Mouse (Mus musculus): ENCODE data around the gene Kcnh4.

Gene Kcnh4

DNA sequence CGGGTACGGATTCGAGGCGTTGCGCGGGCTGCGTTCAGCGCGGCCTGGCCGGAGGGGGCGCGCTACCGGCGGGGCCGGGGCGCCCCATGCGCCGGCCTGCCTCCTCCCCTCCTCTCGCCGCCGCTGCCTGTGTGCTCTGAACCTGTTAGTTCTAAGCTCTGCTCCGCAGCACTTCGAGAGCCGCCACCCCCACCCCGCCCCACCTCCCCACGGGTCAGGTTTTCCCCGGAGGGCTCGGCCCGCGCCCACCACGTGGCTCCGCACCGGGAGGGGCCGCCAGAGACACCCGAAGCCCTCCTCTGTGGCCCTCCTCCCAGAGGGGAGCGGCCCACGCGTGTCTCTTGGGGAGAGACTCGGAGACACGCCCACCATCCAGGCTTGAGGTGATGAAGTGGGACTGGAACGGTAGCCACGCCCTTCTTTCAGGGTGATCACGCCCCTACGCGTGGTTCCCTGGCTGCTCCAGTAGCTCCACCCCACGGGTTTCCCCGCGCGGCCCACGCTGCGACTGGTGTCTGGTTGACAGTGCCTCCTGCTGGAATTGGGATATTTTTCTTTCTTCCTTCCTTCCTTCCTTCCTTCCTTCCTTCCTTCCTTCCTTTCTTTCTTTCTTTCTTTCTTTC is at the start of gene Kcnh4:
Gene Kcnh4, minus strand, starts transcription at position 332 of the 623 bp plus-strand sequence.
- DNase-seq (ENCODE audit: low spot score in 2 of 2) = peak; percentile 86 to 88

DNA sequence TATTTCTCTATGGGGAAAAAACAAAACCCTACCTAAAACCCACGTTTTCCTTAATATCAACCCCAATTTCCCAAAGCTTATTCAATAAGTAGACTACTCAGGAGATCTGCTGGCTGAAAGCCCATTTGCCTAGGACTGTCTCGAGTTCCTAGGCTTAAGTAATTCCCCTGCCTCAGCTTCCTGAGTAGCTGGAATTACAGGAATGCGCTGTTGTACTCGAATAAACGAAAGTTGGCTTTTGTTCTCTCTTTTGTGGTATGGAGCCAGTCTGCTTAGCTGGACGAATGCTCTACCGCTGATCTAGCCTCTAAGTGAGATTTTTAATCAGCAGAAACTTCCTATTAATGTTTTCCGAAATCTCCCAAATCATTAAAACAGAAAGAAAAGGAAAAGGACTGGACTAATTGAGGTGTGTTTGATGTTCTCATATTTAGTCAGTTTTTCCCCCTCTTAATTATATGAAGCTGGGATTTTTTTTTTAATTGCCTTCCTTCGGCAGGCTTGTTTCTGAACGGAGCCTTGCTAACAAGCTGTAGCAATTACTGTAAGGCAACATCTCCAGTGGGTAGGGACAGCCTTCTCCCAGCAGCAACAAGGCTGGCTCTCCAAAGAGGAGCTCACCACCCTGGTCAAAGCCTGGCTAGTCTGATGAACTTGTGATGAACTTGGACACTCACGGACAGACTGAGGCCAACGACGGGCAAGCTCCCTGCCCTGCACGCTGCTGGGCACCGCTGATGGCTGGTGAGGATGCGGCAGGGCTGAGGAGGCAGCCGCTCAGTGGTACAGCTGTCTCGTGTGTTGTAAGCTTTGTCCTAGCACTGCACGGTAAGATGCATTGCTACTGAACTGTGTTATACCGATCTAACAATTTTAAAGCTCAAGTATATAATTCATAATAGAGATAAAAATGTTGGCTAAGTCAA is 46.9 kb upstream of the Kcnh4 start:
- no peak for DNase-seq (ENCODE audit: low spot score in 2 of 2)

DNA sequence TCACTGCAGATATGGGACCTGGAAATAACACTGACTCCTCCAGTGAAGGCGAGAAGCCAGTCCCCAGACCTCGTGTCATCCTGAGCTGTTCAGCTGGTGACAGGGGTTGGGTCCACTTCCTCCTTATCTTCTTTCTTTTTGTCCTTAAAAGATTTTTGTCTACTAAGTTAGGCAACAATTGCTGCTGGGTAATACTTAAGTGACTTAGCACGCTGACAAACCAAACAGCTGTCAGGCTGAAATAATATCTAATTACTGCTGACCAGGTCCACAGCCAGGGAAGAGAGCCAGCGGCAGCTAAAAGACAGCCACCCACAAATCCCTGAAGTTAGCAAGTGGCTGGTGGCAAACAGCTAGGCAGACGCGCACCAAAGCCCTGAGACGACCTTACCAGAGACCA is 45.8 kb upstream of the Kcnh4 start:
- DNase-seq (ENCODE audit: low spot score in 2 of 2) = no peak

DNA sequence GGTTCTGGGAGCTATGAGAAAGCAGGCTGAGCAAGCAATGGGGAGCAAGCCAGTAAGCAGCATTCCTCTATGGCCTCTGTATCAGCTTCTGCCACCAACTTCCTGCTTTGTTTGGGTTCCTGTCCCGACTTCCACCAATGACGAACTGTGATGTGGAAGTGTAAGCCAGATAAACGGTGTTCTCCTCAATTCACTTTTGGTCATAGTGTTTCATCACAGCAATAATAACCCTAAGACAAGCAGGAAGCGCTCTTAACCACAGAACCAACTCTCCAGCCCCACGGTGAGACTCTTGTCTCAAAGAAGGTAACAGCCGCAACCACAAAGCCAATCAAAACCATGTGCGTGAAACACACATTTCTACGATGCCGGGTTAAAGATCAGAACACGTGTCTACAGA is 44.7 kb upstream of the Kcnh4 start:
- no peak for DNase-seq (ENCODE audit: low spot score in 2 of 2)

DNA sequence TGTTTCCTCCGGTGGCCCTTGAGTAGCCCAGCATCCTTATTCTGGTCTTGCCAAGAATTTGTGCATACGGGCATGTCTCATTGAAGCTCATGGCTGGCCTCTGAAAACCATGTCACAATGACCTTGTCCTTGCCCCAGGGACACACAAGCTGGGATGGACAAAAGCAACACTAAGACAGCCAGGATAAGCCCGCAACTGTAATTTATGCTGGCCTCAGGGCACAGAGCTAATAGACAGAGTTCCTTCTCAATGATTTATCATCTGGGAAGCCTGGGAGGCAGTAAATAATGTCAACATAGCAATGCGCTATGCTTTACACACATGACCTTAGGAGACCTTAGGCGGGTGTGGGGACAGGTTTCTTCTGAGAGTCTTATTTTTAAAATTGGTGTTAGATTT is 39.7 kb upstream of the Kcnh4 start:
- no peak for DNase-seq (ENCODE audit: low spot score in 2 of 2)

DNA sequence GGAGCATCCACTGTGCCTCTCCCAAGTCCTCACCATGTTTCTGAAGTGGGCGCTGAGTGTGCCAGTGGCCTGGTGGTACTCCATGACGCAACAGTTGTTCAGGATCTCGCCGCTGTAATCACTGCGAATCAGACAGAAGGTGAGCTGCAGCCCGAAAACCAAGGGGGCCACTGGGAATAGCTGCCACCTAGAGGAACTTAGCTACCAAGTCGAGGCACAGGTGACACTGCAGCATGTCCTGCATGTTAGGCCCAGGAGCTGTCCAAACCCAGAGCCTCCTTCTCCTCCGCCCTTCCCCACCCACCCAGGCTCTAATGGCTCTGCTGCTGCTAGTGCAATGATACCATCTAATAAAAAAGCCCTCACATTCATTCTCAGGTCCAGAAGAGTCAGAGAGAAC is 36.8 kb upstream of the Kcnh4 start:
- DNase-seq (ENCODE audit: low spot score in 2 of 2) = no peak

DNA sequence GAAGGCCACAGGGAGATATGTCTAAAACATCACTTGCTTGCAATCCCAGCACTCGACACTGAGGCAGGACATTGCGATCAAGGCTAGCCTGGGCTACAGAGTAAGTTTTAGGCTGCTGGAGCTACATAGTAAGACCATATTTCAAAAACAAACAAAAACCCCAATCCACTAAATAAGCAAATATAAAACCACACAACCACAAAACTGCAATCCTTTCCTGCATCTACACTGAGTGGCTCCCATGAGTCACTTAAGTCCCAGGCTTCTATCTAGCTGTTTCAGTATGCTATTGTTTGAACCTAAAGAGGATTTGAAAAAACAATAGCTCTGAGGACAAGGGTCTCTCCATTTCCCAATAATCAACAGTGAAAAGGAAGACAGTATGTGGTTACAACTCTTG is 35.6 kb upstream of the Kcnh4 start:
- DNase-seq (ENCODE audit: low spot score in 2 of 2) = no peak

DNA sequence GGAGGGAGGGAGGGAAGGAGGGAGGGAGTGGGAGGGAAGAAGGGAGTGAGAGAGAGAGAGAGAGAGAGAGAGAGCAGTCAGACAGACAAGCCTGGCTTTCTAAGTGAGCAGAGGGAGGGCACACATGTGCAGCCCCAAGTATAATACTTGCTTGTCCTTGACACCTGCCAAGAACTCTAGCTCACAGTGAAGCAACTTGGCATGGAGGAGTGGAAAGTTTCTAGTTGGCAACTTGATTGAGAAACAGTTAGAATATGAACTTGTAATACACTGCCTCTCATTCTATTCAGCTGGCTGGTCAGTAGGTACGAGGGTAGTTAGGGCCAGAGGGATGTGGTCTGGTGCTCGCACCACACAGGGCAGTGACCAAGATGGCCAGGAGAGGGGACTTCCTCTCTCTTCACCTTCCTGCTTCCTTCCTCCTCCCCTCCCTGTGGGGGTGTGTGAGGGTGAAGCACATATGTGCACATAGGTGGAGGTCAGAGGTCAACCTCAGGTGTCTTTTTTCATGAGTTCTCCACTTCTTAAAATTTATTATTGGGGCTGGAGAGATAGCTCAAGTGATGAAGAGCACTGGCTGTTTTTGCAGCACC is 31.8 kb upstream of the Kcnh4 start:
- DNase-seq (ENCODE audit: low spot score in 2 of 2) = no peak

DNA sequence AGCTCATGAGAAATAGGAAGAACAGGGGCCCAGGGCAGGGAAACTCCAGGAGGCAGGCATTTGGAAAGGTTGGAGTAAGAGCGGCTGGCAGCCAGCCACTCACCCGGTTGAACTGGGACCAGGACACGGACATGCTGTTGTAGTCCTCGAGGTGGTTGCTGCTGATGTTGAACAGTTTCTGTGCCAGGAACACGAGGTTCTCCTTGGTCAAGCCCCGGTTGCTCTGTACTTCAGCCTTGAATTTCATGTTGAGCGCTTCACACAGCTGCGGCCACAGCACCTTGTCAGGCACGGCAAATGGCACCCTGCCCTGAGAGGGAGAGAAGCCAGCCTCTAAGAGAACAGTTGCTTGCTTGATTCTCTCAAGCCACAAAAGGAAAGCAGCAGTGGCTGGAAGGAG is 30.9 kb upstream of the Kcnh4 start:
- DNase-seq (ENCODE audit: low spot score in 2 of 2) = peak; percentile 27 to 31

DNA sequence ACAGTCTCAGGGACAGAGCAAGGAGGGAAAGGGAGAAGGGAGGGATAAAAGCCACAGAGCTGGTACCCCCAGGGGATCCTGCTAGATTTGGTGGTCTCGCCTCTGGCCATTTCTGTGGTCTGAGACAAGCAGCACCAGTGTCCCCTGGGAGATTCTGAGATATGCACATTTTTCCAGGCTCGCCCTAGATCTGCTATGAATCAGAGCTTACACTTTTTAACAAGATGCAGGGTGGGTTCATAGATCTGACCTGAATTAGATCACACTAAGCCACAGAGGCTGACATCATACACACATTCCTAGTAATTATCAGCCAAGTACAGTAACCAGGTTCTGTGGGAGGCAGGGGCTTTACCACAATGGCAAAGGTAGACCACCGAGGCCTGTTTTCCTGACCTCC is 30.0 kb upstream of the Kcnh4 start:
- no peak for DNase-seq (ENCODE audit: low spot score in 2 of 2)

DNA sequence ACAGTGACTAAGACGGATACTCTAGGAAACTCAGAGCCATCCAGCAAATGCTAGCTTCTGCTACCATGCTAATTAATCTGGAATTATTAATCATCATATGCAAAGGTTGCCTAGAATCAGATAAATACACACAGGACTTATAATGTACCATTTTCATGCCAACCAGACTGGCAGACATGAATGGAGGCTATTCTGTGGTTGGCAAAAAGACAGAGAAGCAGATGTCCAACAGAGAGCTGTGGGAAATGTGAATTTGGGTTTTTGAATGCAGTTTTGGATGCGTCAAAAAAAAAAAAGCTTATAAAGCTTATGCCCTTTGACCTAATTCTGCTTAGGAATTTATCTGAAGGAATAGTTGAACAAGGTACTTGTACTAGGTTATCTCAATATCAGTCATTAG is 26.0 kb upstream of the Kcnh4 start:
- no peak for DNase-seq (ENCODE audit: low spot score in 2 of 2)

DNA sequence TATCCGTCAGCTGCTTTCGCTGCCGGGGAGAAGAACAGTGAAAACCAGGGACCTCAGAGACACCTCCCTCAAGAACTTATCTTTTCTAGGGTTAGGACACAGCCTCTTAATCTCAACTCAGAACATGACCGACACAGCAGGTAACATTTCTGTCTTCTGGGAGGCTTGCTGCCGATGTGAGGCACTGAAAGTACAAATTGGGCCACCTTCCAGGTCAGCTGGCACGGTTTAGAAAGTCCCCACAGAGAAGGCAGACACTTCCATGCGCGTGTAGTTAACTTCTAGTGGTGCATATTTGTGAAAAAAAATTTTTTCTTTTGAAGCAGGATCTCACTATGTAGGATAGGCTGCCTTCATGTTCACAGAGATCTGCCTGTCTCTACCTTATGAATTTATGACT is 24.5 kb upstream of the Kcnh4 start:
- DNase-seq (ENCODE audit: low spot score in 2 of 2) = no peak

DNA sequence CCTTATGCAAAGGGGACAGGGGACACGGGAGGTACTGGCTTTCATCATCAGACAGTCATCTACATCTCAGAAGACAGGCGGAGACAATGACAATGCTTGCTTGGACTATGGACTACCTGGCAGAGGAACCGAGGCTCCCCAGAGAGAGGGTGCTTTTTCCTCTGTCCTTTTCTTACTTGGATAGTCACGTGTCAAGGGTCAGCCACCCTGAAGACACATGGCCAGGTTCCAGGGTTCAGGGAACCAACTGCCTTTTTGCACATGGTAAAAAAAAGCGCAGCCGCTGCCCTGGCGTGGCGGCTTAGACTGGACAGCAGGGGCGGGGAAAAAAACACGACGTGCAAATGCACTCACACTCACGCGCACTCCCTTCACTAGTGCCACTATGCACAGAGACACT is 22.8 kb upstream of the Kcnh4 start:
- DNase-seq (ENCODE audit: low spot score in 2 of 2) = no peak

DNA sequence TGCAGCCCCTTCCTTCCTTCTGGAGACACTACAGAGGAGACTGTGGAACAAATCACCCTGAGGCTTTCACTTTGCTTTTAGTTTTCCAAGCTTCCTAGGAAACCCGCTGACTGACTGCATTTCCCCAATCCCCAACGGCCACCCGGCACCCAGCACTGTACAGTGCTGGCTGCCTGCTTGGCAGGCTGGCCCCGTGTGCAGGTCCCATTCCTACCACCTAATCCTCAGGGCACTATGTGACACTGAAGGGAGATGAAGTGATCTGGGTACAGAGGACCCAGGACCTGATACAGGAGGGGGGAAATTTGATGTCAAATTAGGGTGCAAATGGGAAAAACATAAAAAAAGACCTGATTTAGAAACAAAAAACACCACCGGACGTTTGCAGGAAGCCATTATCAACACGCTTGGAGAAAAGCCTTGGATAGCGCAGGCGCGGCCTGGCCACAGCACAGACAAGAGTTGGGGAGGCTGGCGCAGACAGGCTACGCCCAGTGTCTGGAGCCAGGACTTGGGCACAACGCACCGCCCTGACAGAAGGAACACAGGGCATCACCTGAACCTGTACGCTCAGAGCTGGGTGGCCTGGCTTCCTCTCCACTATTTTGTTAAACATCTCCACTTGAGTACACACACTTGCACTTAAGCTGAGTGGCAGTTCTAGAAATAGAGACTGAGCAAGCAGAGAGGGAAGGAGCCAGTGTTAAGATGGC is 22.2 kb upstream of the Kcnh4 start:
- no peak for DNase-seq (ENCODE audit: low spot score in 2 of 2)

DNA sequence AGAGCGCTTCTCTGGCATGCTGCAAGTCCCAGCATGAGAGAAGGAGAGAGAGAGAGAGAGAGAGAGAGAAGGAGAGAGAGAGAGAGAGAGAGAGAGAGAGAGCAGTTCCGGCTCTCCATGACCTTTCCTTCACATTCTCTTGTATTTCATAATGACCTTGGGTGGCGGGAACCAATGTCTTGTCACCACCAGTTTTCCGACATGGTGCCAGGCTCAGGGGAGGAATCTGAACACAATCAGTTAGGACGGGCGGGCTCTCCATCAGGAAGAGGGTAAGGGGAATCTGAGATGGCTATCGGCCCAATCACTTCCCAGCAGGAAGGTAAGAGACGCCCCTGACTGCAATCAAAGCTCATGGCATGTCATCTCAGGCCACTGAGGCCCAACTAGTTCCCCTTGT is 20.5 kb upstream of the Kcnh4 start:
- no peak for DNase-seq (ENCODE audit: low spot score in 2 of 2)

DNA sequence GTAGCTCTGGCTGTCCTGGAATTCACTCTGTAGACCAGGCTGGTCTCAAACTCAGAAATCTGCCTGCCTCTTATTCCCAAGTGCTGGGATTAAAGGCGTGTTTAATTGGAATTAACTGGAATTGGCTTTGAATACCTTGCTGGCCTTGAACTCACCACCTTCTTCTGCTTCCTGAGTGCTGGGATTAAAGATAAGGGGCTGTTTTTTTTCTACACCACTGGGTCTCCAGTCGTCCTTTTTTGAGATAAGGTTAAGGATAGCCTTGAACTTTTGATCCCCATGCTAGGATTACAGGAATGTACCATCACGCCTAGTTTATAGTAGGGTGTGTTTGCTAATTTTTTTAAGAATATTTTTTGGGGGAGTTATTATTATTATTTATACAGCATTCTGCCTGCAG is 18.3 kb upstream of the Kcnh4 start:
- DNase-seq (ENCODE audit: low spot score in 2 of 2) = no peak

DNA sequence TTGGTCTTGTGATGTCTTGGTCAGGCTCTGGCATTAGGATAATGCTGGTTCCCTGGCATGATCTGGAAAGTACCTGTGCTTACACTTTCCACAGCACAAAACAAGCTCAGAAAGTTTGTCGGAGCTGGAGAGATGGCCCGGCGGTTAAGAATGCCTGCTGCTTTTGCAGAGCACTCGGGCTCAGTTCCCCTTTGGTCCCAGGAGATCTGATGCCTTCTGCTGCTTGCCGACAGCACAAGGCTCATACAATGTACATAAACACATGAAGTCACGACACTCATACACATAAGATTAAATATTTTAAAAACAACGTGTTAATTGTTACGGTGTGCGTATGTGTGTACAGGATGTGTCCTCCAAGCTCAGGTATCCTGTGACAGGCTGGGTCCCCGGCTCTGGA is 16.2 kb upstream of the Kcnh4 start:
- no peak for DNase-seq (ENCODE audit: low spot score in 2 of 2)

DNA sequence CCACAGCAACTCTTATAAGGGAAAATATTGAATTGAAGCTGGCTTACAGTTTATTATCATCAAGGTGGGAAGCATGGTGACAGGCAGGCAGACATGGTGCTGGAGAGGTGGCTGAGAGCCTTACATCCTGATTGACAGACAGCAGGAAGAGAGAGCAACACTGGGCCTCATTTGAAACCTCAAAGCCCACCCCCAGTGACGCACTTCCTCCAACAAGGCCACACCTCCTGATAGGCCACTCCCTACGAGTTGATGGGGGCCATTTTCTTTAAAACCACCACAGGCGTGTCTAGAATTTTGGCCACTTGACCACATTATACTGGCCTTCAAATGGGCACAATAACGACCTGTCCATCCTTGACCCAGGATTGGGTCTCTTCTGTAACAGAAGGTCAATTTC is 14.5 kb upstream of the Kcnh4 start:
- no peak for DNase-seq (ENCODE audit: low spot score in 2 of 2)

DNA sequence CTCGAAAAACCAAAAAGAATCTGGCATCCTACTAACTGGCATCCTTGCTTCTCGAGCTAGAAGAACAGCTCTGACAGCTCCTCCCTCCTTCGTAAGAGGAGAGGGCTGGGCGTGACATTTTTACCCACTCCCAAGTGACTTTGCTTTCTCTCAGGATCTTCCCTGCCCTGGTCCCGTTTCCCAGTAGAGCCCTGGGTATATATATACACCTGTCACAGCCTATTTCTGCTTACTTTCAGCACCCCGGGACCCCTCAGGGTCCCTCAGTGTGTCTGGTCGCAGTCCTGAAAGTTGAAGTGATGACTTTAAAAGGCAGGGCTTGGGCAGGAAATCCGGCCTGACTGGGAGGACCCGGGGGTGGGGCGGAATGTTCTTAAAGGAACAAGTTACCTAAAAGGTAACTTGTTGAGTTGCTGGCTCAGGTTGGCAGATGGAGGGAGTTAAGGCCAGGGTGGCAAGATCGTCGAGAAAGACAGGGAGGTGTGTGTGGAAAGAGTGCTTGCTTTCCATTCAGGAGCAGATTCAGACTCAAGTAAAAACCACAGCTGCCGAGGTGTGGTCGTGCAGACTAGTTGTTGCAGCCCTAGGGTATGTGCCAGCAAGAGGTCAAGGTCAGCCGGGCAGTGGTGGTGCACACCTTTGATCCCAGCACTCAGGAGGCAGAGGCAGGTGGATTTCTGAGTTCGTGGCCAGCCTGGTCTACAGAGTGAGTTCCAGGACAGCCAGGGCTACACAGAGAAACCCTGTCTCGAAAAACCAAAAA is 11.1 kb upstream of the Kcnh4 start, which contains the start of gene Ghdc:
Gene Ghdc, minus strand, starts transcription at position 312 of the 763 bp plus-strand sequence.
- DNase-seq (ENCODE audit: low spot score in 2 of 2) = peak in 1 of 2 experiments; percentile 63

DNA sequence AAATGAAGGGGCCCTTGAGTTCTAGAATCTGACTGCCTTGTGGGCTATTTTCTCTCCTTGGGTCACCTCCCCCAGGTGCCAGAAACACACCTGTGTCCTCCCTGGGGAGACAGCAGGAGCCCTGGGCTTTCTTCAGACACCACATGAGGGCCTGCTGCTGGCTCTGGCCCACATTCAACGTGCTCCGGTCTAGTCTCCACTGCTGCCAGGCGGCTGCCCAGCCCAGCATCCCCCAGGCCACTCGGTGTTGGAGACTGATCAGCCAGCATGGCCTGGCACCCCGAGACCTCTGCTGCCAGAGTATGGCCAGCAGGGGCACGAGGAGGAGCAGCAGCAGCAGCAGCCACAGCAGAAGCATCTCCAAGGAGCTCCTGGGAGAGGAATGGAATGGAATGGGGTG is 10.2 kb upstream of the Kcnh4 start:
- no peak for DNase-seq (ENCODE audit: low spot score in 2 of 2)

DNA sequence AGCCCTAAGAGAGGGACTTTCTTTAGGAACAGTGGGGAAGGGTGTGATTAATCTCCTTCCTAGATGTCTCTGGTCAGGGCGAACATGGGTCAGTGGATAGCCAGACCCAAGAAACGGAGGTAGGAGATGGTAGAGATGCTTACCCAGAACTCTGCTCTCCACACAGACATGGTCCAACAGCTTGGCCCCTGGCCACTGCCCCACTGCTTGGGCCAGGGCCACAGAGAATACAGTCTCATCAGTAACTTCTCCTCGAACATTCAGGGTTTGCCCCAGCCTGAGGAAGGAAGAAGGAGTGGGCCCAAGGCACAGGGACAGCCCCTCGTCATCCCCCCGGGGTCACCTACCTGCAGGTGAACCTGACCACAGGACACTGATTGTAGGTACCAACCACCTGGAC is 8.1 kb upstream of the Kcnh4 start:
- DNase-seq (ENCODE audit: low spot score in 2 of 2) = no peak

DNA sequence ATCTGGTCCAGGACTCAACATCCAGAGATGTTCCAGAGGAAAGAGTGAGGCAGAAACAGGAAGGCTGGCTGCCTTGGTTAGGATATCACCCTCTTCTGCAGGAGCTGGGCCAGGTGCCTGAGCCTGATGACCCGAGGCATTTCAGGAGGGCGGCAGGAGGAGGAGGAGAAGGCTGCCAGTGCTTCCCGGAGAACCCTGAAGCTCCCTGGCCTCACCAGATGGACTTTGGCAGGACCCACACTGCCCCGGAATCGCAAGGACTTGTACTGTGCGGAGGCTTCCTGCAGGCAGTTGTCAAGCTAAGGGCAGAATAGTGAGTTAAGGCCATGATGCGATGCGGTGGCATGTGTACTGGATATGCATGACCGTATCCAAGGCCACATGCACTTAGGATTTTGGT is 7.0 kb upstream of the Kcnh4 start:
- DNase-seq (ENCODE audit: low spot score in 2 of 2) = no peak
